Mouse (Mus musculus) layer of hippocampus, adult 11-12 months (tissue): ENCODE measurements at regions not wholly inside any gene's neighbourhood (a gene's known extent, or its start where the extent isn't known, plus 50 kb on each side); places are given as distances from the start of the nearest gene placed in this dataset.
A peak's percentile ranks its signal among the peaks of the same experiment; 100 is the strongest.

Experiments
- DNase-seq: peaks from one replicate; pipeline ENCODE4 v3.0.0; 2022; ENCODE audit warnings: low spot score

DNA sequence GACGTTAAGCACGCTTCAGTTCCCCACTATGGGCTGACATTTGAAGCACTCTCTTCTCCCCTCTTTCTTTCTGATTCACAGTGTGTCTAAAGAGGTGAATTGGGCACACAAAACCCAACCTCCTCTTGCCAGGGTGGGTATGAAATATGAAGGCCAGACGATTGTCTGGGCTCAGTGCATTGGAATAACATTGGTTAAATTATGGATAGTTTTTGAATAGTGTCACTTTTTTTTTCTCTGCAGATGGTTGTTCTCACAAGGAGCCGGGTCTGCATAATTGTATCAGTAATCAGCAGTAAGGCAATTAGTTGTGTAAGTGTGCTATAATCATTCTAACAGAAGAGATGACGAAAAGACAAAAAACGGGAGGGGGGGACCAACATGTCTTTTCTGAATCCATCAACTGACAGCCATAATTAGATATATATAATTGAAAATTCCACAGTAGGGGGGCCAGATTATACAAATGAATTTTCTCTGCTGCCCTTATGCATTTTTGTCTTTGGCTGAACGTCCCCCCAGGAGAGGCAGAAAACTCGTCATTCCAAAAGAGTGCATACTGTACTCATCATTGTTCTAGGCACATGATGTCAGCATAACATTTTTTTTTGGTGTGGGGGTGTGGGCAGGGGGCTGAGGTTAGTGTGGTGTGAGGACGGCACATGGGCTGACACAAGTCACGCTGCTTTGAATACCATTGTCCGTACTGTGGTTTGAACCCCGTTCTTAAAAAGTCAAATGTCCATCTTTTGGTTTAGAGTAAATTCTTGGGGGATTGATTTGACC, 280.7 kb upstream of the Sall1 start:
- no peak for DNase-seq

DNA sequence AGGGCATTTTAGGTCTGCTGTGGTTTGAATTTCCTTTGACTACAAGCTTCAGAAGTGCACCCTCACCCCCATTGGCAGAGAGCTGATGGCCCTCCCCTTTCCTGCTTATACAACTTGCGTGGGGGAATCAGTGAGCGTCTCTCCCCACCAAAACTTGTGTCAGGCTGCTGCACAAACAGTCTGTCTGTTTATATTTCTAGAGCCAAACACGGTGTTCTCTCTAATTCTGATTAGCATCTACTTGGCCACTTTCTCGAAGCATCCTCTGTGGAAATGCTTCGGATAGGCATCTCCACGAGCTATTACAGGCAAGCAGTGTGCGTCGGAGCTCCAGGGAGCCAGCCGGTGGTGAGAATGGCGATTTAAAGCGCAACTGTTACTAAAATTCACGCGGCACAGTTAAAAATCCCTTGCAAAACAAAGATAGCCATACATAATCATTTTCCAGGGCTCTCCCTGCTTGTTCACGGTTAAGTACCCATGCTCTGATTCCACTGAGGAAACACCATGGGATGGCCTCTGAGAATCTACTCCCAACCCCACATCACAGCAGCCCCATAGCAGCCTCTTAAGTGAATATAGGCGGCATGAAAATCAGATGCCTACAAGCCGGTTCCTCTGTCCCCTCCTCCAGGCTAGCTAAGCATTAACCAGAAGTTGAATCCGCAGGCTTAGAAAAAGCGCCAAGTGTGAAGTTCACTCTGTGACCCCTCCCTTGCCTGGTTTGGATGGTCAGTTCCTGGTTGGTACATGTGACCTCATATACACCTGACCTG, 273.7 kb upstream of the Sall1 start:
- DNase-seq, result peak; percentile 9

DNA sequence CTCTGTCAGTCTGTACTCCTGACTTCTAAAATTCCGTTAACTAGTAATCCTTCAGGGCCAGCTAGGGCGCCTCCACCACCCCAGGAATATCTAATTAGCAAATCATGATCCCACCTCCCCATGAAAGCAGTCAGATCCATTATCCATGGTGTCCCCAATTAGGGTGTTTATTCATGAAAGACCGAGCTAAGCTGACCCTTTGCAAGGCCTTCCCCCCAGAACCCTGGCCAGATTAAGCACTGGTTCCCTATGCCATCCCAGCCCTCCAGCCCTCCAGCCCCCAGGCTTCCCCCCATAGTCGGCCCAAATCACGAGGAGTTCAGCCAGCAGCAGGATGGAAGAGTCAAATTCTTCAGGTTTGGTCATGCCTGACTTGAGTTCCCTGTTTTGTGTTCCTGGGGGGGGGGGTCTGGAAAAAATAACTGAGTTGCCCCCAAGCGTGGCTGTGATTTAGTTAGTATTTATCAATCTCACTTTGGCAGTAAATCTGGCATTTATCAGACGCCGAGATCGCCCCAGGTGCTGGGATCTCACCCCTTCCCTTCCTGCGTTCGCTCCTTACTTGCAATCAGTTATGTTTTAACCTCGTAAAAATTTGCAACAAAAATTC, 272.7 kb upstream of the Sall1 start:
- no peak for DNase-seq

DNA sequence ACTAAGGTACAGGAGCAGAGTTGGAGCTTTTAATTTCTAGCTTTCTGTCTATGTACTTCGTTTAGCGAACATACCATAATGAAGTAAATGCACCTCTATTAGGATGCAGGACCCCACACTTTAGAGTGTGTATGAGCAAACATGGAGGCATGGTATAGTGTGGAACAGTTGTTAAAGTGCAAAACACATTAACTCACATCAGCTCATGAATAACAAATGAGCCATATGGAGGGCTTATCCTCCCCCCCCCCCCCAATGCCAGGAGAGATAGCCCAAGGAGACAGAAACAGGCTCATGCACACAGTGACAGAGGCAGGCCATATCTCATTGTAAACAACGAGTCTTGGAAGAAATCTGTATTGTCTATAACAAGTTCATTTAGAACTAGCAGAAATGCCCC, 270.9 kb upstream of the Sall1 start:
- no peak for DNase-seq

DNA sequence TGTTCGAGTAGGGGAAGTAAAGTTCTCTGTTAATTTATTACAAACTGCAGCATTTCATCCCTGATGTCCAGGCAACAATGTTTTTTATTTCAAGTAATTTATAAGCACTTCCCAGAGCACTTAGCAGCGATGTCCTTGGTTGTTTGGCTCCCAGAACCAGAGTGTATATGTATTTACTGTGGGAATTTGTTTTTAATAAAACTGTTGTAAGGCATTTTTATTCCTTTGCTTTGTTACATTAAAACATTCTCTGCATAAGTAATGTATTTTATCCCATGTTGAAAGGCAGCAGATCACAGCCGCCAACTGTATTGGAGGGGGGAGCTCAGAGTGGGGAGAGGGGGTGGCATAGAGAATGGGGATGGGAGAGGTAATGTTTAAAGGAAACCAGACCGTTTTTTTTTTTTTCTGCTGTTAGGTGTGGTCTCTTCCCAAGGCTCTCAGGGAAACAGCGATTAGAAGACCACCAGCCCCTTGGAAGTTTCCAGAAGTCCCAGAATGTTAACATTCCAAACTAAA, 266.8 kb upstream of the Sall1 start:
- DNase-seq, result no peak

DNA sequence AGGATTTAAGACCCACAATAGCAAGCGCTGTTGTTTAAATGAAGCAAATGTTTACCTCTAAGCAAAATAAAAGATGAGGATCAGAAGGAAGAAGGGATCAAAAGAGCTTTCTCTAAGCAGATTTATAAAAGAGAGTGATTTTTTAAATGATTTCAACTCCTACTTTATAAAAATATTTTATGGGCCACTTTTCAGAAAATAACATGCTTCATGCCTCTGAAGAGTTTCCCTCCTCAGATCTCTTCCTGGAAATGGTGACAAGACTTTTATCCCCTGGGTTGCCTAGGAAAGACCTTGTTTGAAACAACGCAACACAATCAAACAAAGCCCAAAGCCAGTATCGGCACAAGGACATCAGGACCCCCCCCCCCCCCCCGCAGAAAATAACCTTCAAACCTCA, 265.6 kb upstream of the Sall1 start:
- no peak for DNase-seq

DNA sequence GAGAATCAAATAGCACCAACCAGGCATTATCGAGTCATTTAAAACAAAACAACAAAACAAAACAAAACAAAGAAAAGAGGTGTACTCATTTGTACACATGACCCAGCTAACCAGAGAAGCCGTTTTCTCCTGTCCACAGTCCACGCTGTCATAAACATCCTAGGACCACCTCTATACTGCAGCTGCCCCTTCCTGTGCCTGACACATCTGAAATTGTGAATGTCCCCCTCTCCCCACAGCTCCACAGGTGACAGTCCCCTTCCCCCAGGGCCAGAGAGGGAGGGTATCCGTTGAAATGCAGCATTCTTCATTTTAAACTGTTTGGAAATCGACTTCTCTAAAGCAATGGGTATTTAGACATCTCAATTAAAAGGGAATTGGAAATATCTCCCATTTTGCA, 265.0 kb upstream of the Sall1 start:
- DNase-seq, result no peak

DNA sequence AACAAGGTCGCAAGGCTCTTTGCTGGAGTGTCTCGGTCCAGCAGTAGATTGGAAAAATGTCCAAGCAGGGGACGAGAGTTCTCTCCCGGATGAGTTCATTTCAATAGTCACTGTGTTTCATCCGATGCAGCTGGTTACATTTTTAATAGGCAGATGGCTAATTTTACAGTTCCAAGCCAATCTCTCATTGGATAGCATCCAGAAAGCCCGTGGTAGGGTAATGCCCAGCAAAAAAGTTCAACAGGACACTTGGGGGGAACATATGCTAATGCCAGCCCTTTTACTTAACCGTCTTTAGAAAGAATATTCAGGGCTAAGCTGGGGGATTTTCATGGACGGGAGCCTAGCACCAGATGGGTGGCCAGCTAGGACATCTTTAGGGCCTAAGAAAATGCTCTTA, 264.6 kb upstream of the Sall1 start:
- DNase-seq, result no peak

DNA sequence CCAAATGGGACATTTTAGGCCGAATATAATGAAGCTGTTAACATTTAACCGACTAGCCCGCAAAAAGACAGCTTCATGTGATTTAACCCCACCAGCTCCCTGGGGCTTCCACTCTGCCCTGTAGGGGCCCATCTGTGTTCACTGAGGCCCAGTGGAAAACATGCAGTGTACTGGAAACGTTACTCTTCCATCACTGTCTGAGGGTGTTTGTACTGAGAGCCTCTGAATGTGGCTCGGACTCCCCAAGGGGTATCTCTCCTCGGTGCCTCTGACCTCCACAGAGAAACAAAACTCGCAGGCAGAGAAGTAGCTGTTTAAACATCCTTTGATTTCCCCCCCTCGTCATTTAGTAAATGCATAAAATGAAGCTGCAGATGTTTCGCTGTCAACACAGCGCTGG, 263.6 kb upstream of the Sall1 start:
- no peak for DNase-seq

DNA sequence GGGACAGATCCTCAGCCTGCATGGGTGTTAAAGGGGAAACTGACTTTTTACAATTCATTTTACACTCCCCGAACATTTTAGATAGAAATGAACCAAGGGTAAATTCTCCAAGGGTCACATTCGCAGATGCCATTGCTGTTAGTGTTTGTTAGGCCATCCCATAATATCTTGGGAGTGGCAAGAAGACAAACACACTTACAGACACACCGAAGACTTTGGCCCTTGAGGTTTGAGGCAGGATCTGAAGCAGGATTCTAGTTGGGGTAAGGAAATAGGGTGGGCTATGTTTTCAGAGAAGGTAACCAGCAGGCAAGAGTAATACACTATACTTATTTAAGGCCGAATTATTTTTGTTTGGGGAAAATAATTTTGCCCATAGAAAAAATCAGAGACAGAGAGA, 263.1 kb upstream of the Sall1 start:
- DNase-seq, result no peak

DNA sequence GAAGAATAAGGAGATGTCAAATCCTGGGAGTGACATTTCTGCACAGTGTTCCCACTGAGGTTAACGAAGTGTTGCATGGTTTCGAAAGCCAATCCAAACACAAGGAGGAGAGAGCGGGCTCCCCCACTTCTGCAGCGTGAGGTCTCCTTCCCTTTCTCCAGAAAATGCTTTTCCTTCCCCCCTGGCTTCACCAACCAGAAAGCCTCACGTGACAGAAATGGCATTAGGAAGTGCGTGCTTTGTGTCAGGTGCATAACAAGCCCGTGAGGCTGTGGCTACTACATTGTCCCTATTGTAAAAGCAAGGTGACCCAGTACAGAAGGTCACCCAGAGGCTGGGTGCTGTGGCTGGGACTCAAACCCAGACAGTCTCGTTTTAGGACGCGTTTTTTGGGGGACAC, 260.2 kb upstream of the Sall1 start:
- no peak for DNase-seq

DNA sequence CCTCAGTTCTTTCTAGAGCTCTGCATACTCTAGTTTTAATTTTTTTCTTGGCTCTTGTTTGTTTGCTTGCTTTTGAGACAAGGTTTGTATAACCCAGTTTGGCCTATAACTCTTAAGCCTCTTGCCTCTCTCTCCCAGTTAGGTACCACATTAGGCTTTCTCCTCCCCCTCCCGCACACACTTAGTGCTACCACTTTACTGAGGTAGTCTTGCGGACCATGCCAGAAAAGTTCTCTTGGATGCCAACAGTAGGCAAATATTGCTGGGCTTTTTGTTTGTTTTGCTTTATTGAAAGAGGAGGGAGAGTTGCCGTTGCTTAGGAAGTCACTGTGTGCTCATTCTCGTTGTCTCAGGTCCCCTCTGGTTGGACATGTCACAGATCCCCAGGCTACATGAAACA, 259.4 kb upstream of the Sall1 start:
- no peak for DNase-seq

DNA sequence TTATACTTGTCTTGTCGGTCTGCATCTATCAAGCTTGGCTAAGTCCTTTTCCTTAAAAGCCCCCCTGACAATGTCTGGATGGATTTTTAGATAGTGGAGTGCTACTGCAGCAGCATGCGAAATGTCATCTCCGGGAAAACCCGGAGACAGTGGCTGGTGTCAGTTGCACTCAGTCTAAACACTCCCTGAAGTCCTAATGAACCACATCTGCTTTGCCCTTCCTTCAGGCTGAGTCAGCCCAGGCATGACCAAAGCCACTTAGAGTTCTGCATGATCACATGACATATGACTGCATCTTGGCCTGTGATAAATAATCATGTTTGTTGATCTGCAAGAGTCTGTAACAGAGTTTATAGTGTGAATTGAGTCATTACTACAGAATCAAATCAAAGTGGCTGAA, 255.7 kb upstream of the Sall1 start:
- DNase-seq, result no peak

DNA sequence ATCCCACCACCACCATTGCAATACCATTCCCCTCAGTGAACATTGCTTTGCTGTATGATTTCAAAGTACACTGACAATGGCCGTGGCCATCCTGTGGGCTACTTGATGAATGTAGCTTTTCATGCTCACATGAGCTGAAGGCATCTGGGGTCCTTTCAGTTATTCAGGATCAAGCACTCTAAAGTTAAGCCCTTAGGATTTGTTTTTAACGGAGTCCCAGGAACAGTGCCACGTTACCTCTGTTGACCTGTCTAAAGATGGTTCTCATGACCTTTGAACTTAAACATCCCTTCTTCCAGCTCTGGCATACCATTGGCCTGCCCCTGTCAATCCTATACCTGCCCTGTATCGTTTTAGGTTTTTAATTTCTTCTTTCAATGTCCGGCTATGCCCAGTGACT, 251.7 kb upstream of the Sall1 start:
- no peak for DNase-seq

DNA sequence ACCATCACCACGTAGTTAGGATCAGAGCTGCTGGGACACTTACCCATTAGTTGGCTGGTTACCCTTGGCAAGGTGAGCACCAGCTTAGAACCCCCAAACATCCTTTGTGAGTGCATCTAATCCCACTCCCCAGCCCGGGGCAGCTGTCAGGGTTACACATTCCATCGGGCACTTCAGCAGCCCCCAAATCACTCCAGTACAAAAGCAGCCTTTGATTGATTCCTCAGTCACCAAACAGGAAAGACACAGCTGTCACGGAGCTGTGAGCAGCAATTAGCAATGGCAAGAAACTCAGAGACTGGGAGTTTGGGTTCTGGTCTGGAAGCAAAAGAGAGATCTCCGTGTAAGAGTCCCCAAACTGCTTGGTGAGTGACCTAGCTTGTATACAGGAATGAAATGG, 245.1 kb upstream of the Sall1 start:
- DNase-seq, result no peak

DNA sequence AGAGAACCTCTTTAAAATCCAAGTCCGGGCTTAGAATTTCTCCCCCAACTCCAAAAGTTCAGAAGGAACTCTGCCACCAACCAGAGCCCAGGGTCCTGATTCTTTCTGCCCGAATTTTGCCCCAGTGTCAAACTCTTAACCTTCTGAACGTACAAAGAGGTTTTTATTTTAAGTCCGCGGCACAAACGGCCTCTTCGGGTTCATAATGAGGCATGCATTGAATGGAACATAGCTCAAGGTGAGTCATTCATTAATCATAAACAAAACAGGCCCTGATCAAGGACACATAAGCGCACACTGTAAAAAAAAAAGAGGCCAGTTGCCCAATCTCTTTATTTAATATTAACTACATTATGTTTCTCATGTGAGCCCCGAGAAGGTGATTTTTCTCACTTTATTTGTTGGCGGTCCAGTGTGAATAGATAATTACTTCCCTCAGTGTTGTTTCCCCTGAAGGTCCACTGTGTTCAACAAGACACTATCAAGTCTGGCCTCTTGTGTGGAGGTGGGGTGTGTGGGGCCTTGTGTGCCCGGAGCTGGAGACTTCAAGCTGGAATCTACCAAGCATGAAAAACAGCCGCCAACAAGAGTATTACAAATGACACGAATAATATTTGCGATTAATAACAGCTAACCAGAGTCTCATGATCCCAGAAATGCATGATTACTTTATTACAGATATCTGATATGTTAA, 241.1 kb upstream of the Sall1 start:
- DNase-seq, result no peak

DNA sequence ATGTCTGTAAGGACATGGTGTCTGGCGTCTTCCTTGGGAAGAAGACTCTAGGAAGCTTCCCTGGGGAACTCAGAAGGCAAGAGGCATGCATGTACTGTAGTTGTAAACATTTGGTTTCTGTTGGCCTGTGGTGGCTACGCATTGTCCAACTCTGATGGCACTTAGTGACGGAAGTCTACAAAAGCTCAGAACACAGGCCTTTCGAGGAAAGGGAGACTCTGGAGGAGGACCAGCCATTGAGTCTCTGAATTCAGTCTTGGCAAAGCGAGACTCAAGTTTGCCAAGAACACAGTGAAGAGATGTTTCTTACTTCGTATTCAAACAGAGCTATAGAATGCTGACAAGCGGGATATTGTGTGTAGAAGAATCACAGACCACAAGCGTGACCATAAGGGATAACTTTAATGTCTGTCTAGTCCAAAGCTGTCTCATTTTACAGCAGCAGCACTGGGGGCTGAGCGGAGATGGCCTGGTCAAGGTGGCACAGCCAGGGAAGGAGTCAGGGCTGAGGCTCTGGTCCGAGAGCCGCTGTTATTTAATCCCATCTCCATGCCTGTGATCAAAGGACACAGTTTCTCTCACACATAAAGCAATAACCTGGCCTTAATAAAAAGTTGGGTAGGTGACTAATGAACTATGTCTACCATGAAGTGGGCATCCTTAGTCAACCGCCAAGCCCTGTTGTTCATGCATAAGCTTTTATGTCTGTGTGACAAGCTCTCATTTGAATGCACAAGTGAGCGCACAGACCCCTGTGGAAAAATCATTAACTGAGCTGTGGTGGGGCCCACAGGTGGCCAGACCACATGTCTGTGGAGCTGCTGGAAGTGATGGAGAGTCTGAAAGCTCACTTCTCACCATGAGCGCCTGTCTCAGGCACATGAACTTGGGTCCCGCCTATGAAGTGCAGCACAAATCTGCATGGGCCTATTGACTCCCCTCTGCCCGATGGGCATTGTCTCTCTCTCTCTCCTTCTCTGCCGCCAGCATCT, 239.4 kb upstream of the Sall1 start:
- DNase-seq, result no peak

DNA sequence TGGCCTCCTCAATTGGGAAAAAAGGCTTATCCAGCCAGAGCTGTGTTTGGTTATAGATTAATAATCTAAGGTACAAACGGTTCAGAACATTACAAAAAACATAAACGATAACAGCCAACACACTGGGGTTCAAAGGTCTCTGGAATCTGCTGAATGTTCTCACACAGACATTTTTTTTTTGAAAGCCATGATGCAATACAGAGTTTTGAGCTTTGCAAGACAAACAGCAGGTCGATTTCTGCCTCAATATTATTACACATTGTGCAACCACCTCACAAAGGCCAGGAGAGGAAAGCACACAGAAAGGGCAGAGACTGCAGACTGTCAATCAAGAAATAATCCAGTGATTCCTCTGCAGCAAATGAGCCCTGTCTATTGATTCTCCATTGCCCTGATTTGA, 235.9 kb upstream of the Sall1 start:
- no peak for DNase-seq

DNA sequence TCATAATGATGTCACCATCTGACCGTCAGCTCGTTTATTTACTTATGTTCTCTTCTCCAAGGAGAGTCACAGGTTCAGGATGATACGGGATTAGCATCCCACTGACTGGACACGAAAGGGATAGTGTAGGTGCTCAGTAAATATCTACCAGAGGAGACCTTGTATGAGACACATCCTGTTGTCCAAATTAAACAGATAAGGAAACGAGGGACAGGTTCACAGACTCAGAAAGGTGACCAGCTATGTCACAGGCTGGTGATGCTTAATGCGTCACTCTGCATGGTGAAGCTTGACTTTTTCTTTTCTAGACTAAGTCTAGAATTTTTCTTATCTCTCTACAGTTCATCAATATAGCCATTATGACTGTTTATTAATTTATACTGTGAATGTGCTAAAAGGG, 235.2 kb upstream of the Sall1 start:
- DNase-seq, result no peak

DNA sequence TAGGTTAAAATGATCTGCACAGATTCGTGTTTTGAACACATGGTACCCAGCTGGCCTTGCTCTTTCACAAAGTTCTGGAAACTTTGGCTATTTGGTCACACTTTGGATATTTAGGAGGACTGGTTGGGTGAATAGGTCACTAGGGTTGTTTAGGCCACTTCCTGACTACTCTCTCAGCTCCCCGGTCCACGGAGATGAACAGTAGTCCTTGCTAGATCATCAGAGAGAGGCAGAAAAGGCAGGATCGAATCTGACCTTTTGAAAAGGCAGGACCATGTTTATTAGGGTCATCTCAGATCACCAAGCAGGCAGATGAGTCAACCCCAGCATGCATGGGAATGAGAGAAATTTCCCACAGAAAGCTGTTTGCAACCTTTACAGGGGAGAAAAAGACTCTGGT, 229.3 kb upstream of the Sall1 start:
- DNase-seq, result no peak

DNA sequence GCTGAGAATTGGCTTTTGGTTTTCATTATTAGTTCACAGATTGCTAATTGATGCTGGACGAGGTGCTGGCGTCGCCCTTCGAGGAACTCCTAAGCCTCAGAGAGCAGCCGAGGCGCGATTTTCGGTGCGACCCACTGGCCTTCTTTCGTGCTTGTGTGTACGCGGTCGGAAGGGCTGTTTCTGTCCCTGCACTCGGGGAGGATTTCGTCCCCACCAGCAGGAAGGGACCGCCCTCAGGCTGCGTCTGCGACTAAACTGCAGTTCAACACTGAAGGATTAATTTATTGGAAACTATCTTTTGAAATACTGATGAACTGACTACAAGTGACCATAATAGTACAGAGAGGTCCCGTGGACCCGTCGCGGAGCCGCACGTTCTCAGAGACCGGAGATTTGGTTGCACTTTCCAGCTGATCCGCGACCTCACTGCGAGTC, 228.4 kb upstream of the Sall1 start:
- DNase-seq, result peak; percentile 29
